Mouse (Mus musculus): Measurements from ENCODE around the gene Gm17657. TPM values are rescaled to one million over a fixed set of nuclear protein-coding genes. Genes with fewer than 3 reads are reported as not detected.
"Not testable (repeated sequence)": the region's sequence is repeated elsewhere in the genome, so short reads cannot be mapped to it uniquely, and the experiment has no call there.

Gene Gm17657
- total RNA-seq, 2 experiments from 2014 or later, result not detected

GRCm38 (mm10) chr17:29508927-29509608 is 40.4 kb downstream of the Gm17657 start:
- ATAC-seq (replicated peaks; ENCODE audit: low FRiP score, poor library complexity, severe bottlenecking), result no peak; the same call in 1 of the 2 replicates

DNA sequence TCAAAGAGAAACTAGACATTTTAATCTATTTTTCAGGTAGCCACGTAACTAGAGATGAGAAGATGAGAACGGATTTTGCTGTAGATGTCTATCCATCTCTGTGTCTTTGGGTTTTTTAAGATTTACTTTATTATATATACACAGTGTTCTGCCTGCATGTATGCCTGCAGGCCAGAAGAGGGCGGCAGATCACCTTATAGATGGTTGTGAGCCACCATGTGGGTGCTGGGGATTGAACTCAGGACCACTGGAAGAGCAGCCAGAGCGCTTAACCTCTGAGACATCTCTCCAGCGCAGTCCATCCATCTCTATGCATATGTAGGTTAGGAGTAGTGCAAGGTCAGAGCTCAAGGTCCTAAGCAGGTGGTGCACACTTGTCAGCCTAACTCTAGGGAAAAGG is 45.7 kb downstream of the Gm17657 start:
- no peak for ATAC-seq (replicated peaks; ENCODE audit: low FRiP score, poor library complexity, severe bottlenecking)

GRCm38 (mm10) chr17:29502669-29503665 is 46.5 kb downstream of the Gm17657 start:
- peak; percentile 75 for ATAC-seq (replicated peaks; ENCODE audit: low FRiP score, poor library complexity, severe bottlenecking)

GRCm38 (mm10) chr17:29502005-29502668 is 47.3 kb downstream of the Gm17657 start:
- peak; percentile 41 for ATAC-seq (replicated peaks; ENCODE audit: low FRiP score, poor library complexity, severe bottlenecking)

GRCm38 (mm10) chr17:29500802-29501469 is 48.5 kb downstream of the Gm17657 start:
- ATAC-seq (replicated peaks; ENCODE audit: low FRiP score, poor library complexity, severe bottlenecking), result peak; percentile 46

DNA sequence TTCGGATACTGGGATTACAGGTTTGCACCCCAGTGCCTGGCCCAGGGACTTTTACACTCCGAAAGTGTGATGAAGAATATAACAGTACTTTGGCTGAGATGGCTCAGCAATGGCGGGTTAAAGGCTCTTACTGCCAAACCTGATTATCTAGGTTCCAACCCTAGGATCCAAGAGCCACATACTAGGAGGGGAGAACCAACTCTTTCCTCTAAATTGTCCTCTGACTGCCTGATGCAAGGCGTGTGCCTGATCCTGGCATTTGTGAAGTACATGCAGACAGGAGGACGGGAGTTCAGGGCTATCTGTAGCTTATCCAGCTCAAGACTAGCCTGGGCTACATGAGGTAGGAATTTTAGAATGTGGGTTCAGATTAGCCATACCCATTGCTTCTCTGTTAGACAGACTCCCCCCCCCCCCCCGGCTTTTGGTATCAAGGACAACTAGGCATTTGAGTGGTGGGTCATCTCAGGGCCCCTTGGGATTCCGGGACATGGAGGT is 49.1 kb downstream of the Gm17657 start:
- no peak for ATAC-seq (replicated peaks; ENCODE audit: low FRiP score, poor library complexity, severe bottlenecking)

GRCm38 (mm10) chr17:29499511-29499910 is 49.9 kb downstream of the Gm17657 start:
- no peak for ATAC-seq (replicated peaks; ENCODE audit: low FRiP score, poor library complexity, severe bottlenecking)

GRCm38 (mm10) chr17:29498952-29499351 is 50.5 kb downstream of the Gm17657 start:
- ATAC-seq (replicated peaks; ENCODE audit: low FRiP score, poor library complexity, severe bottlenecking), result not testable (repeated sequence)

- no peak for ATAC-seq (replicated peaks; ENCODE audit: low FRiP score, poor library complexity, severe bottlenecking)
Measured at GRCm38 (mm10) chr17:29498028-29498427, 51.4 kb downstream of the Gm17657 start.

DNA sequence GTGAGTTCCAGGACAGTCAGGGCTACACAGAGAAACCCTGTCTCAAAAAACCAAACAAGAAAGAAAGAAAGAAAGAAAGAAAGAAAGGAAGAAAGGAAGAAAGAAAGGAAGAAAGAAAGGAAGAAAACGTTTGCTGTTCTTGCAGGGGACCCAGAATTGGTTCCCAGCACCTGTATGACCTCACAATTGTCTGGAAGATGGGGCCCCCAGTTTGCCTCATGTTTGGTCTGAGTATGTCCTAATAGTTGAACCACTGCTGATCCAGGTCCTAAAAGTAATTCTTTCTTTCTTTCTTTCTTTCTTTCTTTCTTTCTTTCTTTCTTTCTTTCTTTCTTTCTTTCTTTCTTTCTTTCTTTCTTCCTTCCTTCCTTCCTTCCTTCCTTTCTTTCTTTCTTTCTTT is 52.0 kb downstream of the Gm17657 start:
- not testable (repeated sequence) for ATAC-seq (replicated peaks; ENCODE audit: low FRiP score, poor library complexity, severe bottlenecking)

- ATAC-seq (replicated peaks; ENCODE audit: low FRiP score, poor library complexity, severe bottlenecking), result no peak
Measured at GRCm38 (mm10) chr17:29497071-29497354, 52.4 kb downstream of the Gm17657 start.

GRCm38 (mm10) chr17:29496211-29497070 is 53.0 kb downstream of the Gm17657 start:
- no peak for ATAC-seq (replicated peaks; ENCODE audit: low FRiP score, poor library complexity, severe bottlenecking)

DNA sequence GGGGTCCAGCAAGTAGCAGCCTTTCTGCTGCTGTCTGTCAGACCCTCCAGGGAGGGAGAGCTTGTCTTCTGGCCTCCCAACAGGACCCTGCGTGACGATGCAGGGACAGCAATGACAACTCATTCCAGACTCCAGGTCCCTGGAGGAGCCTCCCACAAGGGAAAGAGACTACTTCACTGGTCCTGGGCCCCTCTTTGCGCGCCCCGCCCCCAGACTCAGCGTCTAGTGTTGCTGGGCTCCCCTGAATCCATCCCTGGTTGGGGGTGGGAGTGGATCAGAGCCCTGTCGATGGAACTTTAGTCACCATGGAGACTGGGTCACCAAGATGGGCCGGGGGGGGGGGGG is 54.7 kb downstream of the Gm17657 start:
- ATAC-seq (replicated peaks; ENCODE audit: low FRiP score, poor library complexity, severe bottlenecking), result no peak

DNA sequence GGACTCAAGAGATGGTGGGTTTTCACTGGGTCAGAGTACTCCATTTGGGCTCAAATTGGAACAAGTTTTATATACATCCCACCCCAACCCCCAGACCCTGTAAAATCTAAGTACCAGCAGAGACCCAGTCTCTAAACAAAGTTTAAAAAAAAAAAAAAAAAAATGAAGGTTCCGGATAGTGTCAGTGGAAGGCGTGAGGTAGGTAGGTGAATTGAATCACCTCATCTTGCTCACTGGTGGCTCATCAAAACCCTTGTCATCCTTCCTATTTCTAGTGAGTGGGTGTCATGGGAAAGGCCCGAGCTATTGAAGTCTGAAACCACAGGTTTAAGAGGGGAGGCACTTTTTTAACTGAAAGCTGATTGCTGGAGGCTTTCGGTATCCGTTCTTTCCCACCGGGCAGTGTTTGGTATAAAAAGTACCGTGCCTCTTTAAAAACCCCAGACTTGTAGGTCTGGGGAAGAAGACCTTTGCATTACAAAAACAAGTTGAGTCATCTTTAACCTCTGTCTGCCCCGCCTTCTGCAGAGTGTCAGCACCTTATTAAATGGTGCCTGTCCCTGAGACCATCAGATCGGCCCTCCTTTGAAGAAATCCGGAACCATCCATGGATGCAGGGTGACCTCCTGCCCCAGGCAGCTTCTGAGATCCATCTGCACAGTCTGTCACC is 55.2 kb downstream of the Gm17657 start:
- no peak for ATAC-seq (replicated peaks; ENCODE audit: low FRiP score, poor library complexity, severe bottlenecking)

DNA sequence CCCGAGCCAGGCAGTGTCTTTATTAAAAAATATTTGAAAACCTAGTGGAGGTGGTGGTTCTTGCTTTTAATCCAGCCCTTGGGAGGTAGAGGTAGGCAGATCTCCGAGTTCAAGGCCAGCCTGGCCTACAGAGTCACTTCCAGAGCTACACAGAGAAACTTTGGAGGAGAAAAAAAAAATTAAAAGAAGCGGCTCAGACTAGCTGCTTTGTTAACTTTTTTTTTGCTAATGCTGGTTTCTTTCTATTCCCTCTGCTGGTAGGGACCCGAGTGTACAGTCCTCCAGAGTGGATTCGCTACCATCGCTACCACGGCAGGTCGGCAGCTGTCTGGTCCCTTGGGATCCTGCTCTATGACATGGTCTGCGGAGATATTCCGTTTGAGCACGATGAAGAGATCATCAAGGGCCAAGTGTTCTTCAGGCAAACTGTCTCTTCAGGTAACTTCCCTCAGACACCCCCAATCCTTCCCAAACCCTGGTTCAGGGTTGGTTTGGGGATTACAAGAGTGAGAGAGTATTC is 55.9 kb downstream of the Gm17657 start:
- no peak for ATAC-seq (replicated peaks; ENCODE audit: low FRiP score, poor library complexity, severe bottlenecking)

- peak; percentile 31 for ATAC-seq (replicated peaks; ENCODE audit: low FRiP score, poor library complexity, severe bottlenecking)
Measured at GRCm38 (mm10) chr17:29492269-29493191, 56.9 kb downstream of the Gm17657 start.

- ATAC-seq (replicated peaks; ENCODE audit: low FRiP score, poor library complexity, severe bottlenecking), result peak; percentile 26; the same call in 1 of the 2 replicates
Measured at GRCm38 (mm10) chr17:29491591-29492268, 57.7 kb downstream of the Gm17657 start.
